In the genomic region with DNA sequence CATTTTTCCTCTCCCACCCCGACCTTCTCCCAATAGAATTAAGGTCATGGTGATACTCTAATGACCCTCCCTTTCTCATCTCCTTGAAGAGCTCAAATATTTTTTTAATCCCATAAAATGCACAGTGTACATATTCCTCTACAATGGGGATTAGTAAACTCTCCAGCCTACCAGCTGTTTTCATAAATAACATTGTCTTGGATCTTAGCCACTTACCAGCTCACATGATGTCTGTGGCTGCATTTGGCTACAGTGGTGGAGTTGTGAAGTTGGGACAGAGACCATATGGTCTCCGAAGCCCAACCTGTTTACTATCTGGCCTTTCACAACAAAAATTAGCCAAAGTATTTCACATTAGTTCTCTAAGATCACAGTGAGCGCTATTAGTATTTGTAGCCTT, we compare ENCODE assay signal across 22 mouse cellular contexts.
DNase-seq lines count a peak whose midpoint lies in the region; ATAC-seq lines count a peak whose summit lies in the region.
"Had no signal": no experiment of that assay in that cellular context is flagged by ENCODE, and none has a peak within 500 bp of the region (broad histone marks: within the 10 kb centered on the region; RNA-seq: fewer than 3 reads in every experiment).

No protein-coding gene starts in this region.

- H3K9me3 ChIP-seq in forebrain, embryonic 12.5 days, result no peaks in the 10 kb centered on the region
- H3K9me3 ChIP-seq: forebrain, embryonic 15.5 days; hindbrain, embryonic 12.5 days; limb, embryonic 15.5 days; midbrain, embryonic 10.5 days had no signal

- DNase-seq in heart, adult 11 months, result peak; percentile 91
- no peak for DNase-seq in heart, postnatal 25 days (ENCODE audit: low spot score)
- peak; percentile 7 for DNase-seq in kidney, adult 9 months
- DNase-seq in kidney, adult 18-20 months, result no peak
- peak; percentile 72 for DNase-seq in retina, postnatal 1 day
- DNase-seq in retina, embryonic 14.5 days (ENCODE audit: low spot score), result no peak
- DNase-seq in frontal cortex, postnatal 10 days (ENCODE audit: low spot score in 2 of 2), result no peak
- DNase-seq: adrenal gland, postnatal 36 days; cerebellum, adult 9-11 months; embryo, embryonic 11 days; gastrocnemius, adult 2 months; heart, adult 2 months; layer of hippocampus, postnatal 36 days; liver, postnatal 0 days; right cerebral cortex, adult 18-20 months; thymus, postnatal 36 days had no signal

- H3K4me2 ChIP-seq in forebrain, embryonic 12.5 days, result no peak overlapping the region
- H3K4me2 ChIP-seq: forebrain, embryonic 15.5 days; hindbrain, embryonic 12.5 days; limb, embryonic 15.5 days had no signal

- no peak overlapping the region for H3K27ac ChIP-seq in forebrain, embryonic 12.5 days
- H3K27ac ChIP-seq: forebrain, embryonic 15.5 days; gastrocnemius, adult 2 months; heart, adult 2 months; hindbrain, embryonic 12.5 days; limb, embryonic 15.5 days; midbrain, embryonic 10.5 days had no signal

- intact Hi-C loops in heart, postnatal 25 days (cut with DNase I), result no loop called here

- H3K4me1 ChIP-seq in forebrain, embryonic 12.5 days, result peaks cover 11% of the 10 kb centered on the region
- H3K4me1 ChIP-seq: hindbrain, embryonic 12.5 days; limb, embryonic 15.5 days had no signal

- ATAC-seq in forebrain, embryonic 12.5 days (ENCODE audit: low FRiP score), result no peak
- ATAC-seq: forebrain, embryonic 15.5 days; liver, postnatal 0 days had no signal

- no peak overlapping the region for H3K9ac ChIP-seq in forebrain, embryonic 12.5 days
- H3K9ac ChIP-seq: forebrain, embryonic 15.5 days; hindbrain, embryonic 12.5 days; limb, embryonic 15.5 days; liver, postnatal 0 days had no signal

- H3K4me3 ChIP-seq in forebrain, embryonic 12.5 days (replicated peaks), result no peak overlapping the region
- H3K4me3 ChIP-seq: forebrain, embryonic 15.5 days; gastrocnemius, adult 2 months; heart, adult 2 months; hindbrain, embryonic 12.5 days; limb, embryonic 15.5 days; midbrain, embryonic 10.5 days had no signal

- 86% methylated on average over 3 of the region's 3 CpGs for WGBS in forebrain, embryonic 12.5 days

- H3K27me3 ChIP-seq in forebrain, embryonic 12.5 days, result no peaks in the 10 kb centered on the region
- H3K27me3 ChIP-seq: CH12.LX; forebrain, embryonic 15.5 days; hindbrain, embryonic 12.5 days; limb, embryonic 15.5 days had no signal

- H3K36me3 ChIP-seq in forebrain, embryonic 12.5 days (replicated peaks), result no peaks in the 10 kb centered on the region
- H3K36me3 ChIP-seq: forebrain, embryonic 15.5 days; hindbrain, embryonic 12.5 days; limb, embryonic 15.5 days had no signal

Comparison
In these comparisons a context has a peak if more than half of its experiments do, and no peak if none do; other contexts are left out.
1. DNase-seq: peak in heart, adult 11 months (single experiment), kidney, adult 9 months (single experiment) and retina, postnatal 1 day (single experiment); none in heart, postnatal 25 days (single experiment), kidney, adult 18-20 months (single experiment), retina, embryonic 14.5 days (single experiment) and frontal cortex, postnatal 10 days (0 of 2).